Mouse (Mus musculus): ENCODE results near the gene Rpl32. TPM values are rescaled to one million over a fixed set of nuclear protein-coding genes. Genes with fewer than 3 reads are reported as not detected.

Gene Rpl32
- total RNA-seq, 4 experiments from 2014 or later, result 503 to 593 (median 546) TPM

DNA sequence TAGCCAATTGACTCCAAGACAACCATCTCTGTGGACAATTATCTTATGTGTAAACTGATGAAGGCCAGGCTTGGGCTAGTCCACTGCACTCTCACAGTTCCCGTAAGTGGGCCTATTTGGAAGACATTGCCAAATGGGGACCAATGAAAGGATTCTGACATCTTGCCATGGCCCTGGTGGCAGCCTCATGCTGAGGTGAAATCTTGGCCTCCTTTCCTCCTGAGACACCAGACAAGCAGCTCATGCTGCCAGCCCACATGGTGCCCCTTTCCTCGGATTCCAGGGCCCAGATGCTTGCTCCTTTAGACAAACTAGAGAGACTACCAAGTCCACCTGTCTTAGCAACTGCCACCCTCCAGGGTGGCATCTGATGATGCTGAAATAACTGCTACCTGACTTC, 9.6 kb upstream of the Rpl32 start:
- DNase-seq (ENCODE audit: low spot score in 2 of 2), result no peak

GRCm38 (mm10) chr6:115815041-115815440, 6.5 kb upstream of the Rpl32 start:
- no peak for DNase-seq (ENCODE audit: low spot score in 2 of 2)

- no peak for DNase-seq (ENCODE audit: low spot score in 2 of 2)
Measured at GRCm38 (mm10) chr6:115814104-115814503, 5.6 kb upstream of the Rpl32 start.

- DNase-seq (ENCODE audit: low spot score in 2 of 2), result no peak
Measured at GRCm38 (mm10) chr6:115811606-115812005, 3.1 kb upstream of the Rpl32 start.

- no peak for DNase-seq (ENCODE audit: low spot score in 2 of 2)
Measured at GRCm38 (mm10) chr6:115808196-115808487, 405 bp downstream of the Rpl32 start.

DNA sequence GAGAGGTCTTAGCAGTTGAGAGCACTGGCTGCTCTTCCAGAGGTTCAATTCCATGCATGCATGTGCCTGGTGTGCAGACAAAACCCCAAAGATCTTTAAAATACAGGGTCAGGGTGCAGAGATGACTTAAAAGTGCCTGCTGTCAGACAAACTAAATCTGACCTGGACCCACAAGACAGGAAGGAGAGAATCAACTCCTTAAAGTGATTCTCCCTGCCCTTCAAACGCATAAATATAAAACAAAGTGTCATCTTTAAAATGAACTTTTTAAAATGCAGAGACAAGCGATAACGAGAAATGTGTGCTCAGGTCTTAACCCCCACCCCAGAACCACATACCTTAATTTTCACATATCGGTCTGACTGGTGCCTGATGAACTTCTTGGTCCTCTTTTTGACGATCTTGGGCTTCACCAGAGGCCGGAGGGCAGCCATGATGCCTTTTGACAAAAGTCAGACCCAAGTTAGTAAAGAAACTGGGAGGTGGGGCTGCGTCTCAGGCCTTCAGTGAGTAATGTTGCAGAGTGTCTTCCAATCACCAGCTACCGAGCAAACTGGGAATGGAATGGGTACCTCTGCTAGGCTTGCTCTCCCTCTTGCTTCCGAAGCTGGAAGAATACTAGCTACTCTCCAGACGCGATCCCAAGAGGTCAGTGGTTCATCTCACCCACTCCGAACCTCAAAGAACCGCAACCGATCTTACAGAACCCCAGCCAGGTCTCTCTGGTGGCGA, 917 bp downstream of the Rpl32 start:
- no peak for DNase-seq (ENCODE audit: low spot score in 2 of 2)

DNA sequence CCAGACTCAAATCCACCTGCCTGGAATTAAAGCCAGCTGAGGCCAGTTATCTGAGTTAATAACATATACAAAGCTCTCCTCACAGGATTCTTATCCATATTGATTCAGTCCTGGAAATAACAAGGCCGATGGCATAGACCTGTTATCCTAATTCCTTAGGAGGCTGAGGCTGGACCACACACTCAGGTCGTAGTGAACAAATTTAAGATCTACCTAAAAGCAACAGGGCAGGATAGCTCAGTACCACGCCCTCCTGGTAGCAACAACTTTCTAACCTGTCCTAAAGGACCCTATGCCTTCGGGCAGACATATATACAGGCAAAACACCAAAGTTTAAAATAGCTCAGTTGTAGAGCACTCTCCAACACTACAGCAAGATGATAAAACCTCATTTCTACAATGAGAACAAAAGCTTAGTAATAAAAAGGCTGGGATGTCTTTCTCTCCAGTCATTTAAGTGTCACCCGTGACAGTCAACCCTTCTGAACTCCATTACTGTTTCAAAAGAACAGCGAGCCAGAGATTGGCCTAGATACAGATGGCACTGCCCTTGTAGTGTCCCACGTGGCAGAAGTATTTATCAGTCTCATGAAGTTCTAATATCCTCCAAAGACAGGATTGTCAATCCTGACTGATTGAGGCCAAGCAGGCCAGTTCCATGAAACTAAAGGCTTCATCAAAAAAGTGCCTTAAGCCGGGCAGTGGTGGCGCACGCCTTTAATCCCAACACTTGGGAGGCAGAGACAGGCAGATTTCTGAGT, 3.9 kb downstream of the Rpl32 start:
- DNase-seq (ENCODE audit: low spot score in 2 of 2), result no peak

- peak in 1 of 2 experiments; percentile 65 for DNase-seq (ENCODE audit: low spot score in 2 of 2)
Measured at GRCm38 (mm10) chr6:115803541-115804382, 4.8 kb downstream of the Rpl32 start.

DNA sequence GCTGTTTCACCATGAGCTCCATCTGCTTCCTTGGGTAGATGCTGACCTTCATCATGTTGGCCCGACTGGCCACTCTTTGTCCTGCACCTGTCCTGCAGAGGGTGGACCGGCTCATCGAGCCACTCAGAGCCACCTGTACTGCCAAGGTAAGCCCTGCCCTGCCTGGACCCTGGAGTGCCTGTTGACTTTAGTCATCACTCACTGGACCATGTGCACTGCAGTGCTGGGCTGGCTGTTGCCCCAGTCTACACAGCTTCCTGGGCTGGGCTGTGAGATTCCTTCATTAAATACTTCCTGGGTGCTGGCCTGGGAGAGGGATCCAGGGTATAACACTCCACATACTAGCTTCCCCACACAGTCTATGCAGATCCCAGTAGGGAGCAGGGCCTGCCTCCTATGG, 6.7 kb downstream of the Rpl32 start:
- no peak for DNase-seq (ENCODE audit: low spot score in 2 of 2)

GRCm38 (mm10) chr6:115792691-115793215, 15.8 kb downstream of the Rpl32 start:
- no peak for DNase-seq (ENCODE audit: low spot score in 2 of 2)

GRCm38 (mm10) chr6:115791842-115792686, 16.5 kb downstream of the Rpl32 start:
- DNase-seq (ENCODE audit: low spot score in 2 of 2), result no peak

GRCm38 (mm10) chr6:115791016-115791415, 17.5 kb downstream of the Rpl32 start:
- DNase-seq (ENCODE audit: low spot score in 2 of 2), result no peak

DNA sequence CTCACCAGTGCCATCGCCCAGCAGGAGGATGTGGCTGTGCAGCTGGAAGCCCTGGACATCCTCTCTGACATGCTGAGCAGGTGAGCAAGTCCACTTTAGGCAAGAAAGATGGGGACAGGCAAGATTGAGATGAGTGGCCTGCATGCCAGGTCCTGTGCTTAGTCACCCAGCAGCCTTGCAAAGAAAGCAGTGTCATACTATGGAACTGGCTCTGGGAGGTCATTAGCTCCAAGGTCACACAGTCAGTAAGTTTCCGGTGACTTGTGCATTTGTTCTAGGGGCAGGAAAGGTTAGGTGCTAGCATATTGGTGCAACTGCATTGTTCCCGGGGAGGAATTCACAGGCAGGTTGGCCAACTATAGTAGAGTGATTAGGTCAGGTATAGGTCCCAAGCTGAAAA, 25.8 kb downstream of the Rpl32 start:
- no peak for DNase-seq (ENCODE audit: low spot score in 2 of 2)

GRCm38 (mm10) chr6:115776363-115776762, 32.2 kb downstream of the Rpl32 start:
- DNase-seq (ENCODE audit: low spot score in 2 of 2), result no peak

DNA sequence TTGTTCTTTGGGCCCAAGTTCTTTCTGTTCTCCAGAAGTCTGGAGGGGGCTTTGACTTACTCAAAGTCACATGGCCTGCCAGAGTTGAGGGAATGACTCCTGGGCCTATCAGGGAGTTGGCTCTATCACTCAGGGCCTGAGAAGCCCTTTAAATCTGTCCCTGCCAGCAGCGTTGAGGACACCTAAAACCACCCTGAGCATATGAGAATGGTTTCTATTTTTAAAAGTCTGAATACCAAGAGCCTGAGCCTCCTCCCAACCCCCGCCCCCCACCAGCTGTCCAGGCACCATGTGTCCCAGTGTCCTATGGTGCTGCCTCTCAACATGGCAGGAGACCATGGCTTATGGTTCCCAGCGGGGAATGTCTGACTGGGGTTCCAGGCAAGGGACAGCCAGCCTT, 32.7 kb downstream of the Rpl32 start:
- DNase-seq (ENCODE audit: low spot score in 2 of 2), result no peak

DNA sequence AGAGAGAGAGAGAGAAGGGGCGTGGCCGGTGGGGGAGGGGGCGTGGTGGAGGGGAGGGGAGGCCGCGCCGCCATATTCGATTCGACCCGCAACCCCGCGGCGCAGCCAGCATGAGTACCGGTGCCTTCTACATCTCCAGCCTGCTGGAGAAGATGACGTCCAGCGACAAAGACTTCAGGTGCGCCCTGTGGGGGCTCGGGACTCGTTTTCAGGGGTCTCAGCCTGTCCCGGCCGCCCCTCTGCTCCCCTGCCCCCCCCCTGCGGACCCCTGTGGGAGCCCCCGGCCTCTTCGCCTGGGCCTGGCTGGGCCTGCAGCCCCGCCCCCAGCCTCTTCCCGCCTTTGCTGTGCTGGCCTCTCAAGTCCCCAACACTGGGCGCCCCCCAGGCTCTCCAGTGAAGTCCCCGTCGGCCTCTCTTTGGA, 34.0 kb downstream of the Rpl32 start, which contains the start of gene Cand2:
TSS of gene Cand2 (plus strand) at position 38 of the 421 bp plus-strand sequence.
- DNase-seq (ENCODE audit: low spot score in 2 of 2), result no peak

DNA sequence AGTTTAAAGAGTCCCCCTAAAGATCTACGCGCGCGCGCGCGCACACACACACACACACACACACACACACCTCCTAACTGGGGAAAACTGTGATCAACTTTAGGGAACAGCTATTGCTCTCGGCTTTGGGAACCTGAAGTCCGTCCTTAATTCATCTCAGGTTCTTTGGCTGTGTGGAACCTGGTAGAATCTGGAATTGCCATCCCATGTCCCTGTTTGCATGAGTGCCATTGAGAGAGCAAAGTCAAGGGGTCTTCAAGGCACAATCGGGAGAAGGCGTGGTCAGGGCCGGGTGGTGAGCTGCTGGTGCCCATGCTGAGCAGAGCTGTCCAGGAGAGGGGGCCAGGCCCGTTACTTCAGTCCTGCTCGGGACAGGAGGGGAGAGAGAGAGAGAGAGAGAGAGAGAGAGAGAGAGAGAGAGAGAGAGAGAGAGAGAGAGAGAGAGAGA, 34.6 kb downstream of the Rpl32 start:
- DNase-seq (ENCODE audit: low spot score in 2 of 2), result no peak

- no peak for DNase-seq (ENCODE audit: low spot score in 2 of 2)
Measured at GRCm38 (mm10) chr6:115772604-115773003, 35.9 kb downstream of the Rpl32 start.

- no peak for DNase-seq (ENCODE audit: low spot score in 2 of 2)
Measured at GRCm38 (mm10) chr6:115772201-115772600, 36.3 kb downstream of the Rpl32 start.

- DNase-seq (ENCODE audit: low spot score in 2 of 2), result no peak
Measured at GRCm38 (mm10) chr6:115770852-115771251, 37.7 kb downstream of the Rpl32 start.
